Mouse (Mus musculus) intestine, embryonic 16.5 days (tissue): ENCODE data around the gene Mctp1. TPM values are rescaled to one million over a fixed set of nuclear protein-coding genes. Genes with fewer than 3 reads are reported as not detected.
"Not testable (repeated sequence)": the region's sequence is repeated elsewhere in the genome, so short reads cannot be mapped to it uniquely, and the experiment has no call there.

ENCODE experiments used
- ATAC-seq: fragments of 200-750 bp; cut with Nextera tagmentation; 2 replicates; pipeline ENCODE4 v1.8.0; 2017; ENCODE audit warnings: moderate TSS enrichment, moderate library complexity
- H3K27ac ChIP-seq: fragments of 300-500 bp; sonication (generic); 2 replicates; pipeline ENCODE4 v1.5.1; 2014; ENCODE audit warnings: mild to moderate bottlenecking, low read length
- H3K27me3 ChIP-seq: fragments of 300-500 bp; sonication (generic); replicated peaks from 2 replicates; pipeline ENCODE4 v1.6.1; 2014; ENCODE audit warnings: low read length, control low read depth, mixed read lengths; ENCODE audit not compliant: control insufficient read depth, insufficient read depth
- H3K36me3 ChIP-seq: fragments of 300-500 bp; sonication (generic); 2 replicates; pipeline ENCODE4 v1.6.1; 2014; ENCODE audit warnings: low read length, control low read depth; ENCODE audit not compliant: control insufficient read depth, insufficient read depth
- H3K4me1 ChIP-seq: fragments of 300-500 bp; sonication (generic); 2 replicates; pipeline ENCODE4 v1.6.1; 2014; ENCODE audit warnings: low read length, control low read depth, mixed read lengths; ENCODE audit not compliant: control insufficient read depth, insufficient read depth
- H3K4me2 ChIP-seq: fragments of 300-500 bp; sonication (generic); 2 replicates; pipeline ENCODE4 v1.6.1; 2014; ENCODE audit warnings: low read depth, low read length, control low read depth
- H3K4me3 ChIP-seq: fragments of 300-500 bp; sonication (generic); 2 replicates; pipeline ENCODE4 v1.5.1; 2014; ENCODE audit warnings: mild to moderate bottlenecking, low read length
- H3K9ac ChIP-seq: fragments of 300-500 bp; sonication (generic); 2 replicates; pipeline ENCODE4 v1.6.1; 2014; ENCODE audit warnings: low read depth, low read length
- H3K9me3 ChIP-seq: fragments of 300-500 bp; sonication (generic); 2 replicates; pipeline ENCODE4 v1.6.1; 2016; ENCODE audit warnings: low read length, control low read depth; ENCODE audit not compliant: control insufficient read depth
- WGBS: fragments of 180-500 bp; shearing (Covaris S2); extraction: QIAGEN DNeasy Blood & Tissue Kit; methylation state at CpG from one replicate; pipeline ENCODE4 v1.1.7; 2014; 5-methylcytosine and 5-hydroxymethylcytosine counted together
- polyA plus RNA-seq: library from polyadenylated mRNA; unstranded; fragments of >200 nt; fragmentation: Nextera tagmentation; extraction: Ambion mirVana; gene quantifications from 2 replicates; pipeline ENCODE4 v1.2.1, GENCODE M21; 2015

The Mctp1 gene
- polyA plus RNA-seq, 1 experiment from 2014 or later, result 0.33 TPM

DNA sequence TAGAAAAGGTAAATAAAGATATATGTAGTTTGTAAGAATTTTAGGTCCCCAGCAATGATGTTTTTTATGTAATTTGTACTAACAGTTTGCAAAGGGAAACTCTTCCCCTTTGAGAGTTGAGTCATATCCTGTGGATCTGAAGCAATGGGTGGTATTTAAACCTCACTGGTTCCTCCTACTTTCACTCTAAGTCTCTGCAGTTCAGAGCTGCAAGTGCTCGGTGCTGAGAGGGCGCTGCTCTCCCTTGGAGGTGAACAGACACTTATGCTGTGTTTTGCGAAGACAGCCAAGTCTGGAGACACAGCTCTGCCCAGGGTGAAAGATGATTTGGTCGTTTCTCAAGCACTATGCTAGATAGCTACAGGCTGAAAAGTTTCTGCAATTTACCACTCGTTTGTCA is 195.1 kb downstream of the Mctp1 start:
- no peaks in the 10 kb centered on the region for H3K9me3 ChIP-seq
- 42% methylated on average over 5 of the region's 5 CpGs for WGBS
- no peaks in the 10 kb centered on the region for H3K36me3 ChIP-seq
- H3K9ac ChIP-seq, result no peak overlapping the region
- no peaks in the 10 kb centered on the region for H3K4me1 ChIP-seq
- H3K4me2 ChIP-seq, result no peak overlapping the region
- ATAC-seq, result no peak
- H3K4me3 ChIP-seq, result no peak overlapping the region
- no peaks in the 10 kb centered on the region for H3K27me3 ChIP-seq
- no peak overlapping the region for H3K27ac ChIP-seq

DNA sequence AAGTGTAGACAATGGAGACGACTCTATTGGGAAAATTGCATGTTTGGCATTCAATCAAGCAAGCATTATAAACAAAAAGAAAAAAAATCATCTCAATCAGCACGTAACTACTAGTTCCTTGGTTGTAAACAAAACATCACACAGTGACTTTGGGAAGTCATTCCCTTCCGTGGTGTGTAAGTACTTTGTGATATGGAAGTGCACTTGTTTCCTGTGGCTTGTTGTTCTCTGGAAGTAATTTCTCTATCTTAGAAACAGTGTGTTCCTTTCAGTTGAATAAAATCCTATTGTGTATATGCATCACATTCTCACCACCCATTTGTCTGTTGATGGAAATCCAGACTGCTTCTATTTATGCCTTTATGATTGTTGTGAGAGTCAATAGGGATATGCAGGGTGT is 201.1 kb downstream of the Mctp1 start:
- Histone ChIP-seq H3K9me3 (no peaks in the 10 kb centered on the region), H3K9ac (no peak overlapping the region), H3K27me3 (no peaks in the 10 kb centered on the region), H3K4me3 (no peak overlapping the region), H3K36me3 (no peaks in the 10 kb centered on the region), H3K27ac (no peak overlapping the region), H3K4me2 (no peak overlapping the region), H3K4me1 (no peaks in the 10 kb centered on the region)
- 61% methylated on average over 3 of the region's 3 CpGs for WGBS
- ATAC-seq, result no peak

DNA sequence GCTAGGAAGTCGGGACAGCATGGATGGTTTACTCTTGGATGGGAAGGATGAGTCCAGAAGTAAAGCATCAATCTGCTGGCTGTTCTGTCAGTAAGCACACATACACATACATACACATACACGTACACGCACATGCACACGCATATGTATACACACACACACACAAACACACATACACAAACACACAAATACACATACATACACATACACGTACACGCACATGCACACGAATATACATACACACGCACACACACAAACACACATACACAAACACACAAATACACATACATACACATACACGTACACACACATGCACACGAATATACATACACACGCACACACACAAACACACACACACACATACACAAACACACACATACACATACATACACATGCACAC is 206.4 kb downstream of the Mctp1 start:
- not testable (repeated sequence) for H3K36me3 ChIP-seq, H3K4me3 ChIP-seq, H3K9me3 ChIP-seq, H3K4me2 ChIP-seq, H3K27me3 ChIP-seq, H3K27ac ChIP-seq, H3K9ac ChIP-seq, H3K4me1 ChIP-seq
- 87% methylated on average over 11 of the region's 11 CpGs for WGBS
- ATAC-seq, result 0 out of 2 replicates have a peak, but pooled peaks have one; percentile 33

DNA sequence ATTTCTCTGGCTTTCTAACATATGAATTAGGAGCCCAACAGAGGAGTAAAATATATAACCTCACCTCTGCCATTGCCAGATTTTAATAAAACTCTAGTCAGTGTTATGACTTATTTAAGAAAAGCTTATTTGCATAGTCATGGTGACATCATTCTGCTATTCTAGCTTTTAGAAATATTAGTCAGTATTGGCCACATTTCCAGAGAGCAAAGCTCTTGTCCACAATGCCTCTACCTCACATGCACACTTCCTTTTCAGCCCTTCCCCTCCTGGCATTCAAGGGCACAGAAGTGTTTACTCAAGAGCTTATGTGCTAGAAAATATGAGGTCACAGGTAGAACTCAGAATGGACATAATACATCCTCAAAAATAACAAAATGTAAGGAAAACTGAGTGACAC is 206.9 kb downstream of the Mctp1 start:
- no peak overlapping the region for H3K4me3 ChIP-seq
- no peaks in the 10 kb centered on the region for H3K27me3 ChIP-seq
- H3K4me1 ChIP-seq, result no peaks in the 10 kb centered on the region
- no peak overlapping the region for H3K27ac ChIP-seq
- no peaks in the 10 kb centered on the region for H3K36me3 ChIP-seq
- H3K9me3 ChIP-seq, result no peaks in the 10 kb centered on the region
- no peak overlapping the region for H3K9ac ChIP-seq
- ATAC-seq, result no peak
- no peak overlapping the region for H3K4me2 ChIP-seq

DNA sequence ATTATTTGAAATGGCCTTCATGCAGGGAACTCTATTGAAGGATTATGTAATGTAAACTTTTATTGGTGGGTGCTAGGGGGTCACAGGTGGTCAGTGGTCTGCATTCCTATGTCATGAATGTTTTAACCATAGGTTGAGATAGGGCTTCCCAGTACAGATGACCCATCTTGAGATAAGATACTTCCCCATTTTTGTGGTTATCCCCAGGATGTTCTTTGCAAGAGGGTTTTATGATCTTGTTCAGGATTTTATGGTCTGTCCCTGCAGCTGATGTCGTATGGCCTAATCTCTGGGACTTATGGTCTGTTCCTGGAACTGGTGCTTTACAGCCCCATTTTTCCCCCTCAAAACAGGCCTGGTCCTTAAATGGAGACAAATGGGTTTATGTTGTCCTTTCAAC is 207.4 kb downstream of the Mctp1 start:
- Histone ChIP-seq H3K9me3 (no peaks in the 10 kb centered on the region), H3K9ac (no peak overlapping the region), H3K27ac (no peak overlapping the region), H3K4me2 (no peak overlapping the region), H3K27me3 (no peaks in the 10 kb centered on the region), H3K4me1 (no peaks in the 10 kb centered on the region), H3K4me3 (no peak overlapping the region), H3K36me3 (no peaks in the 10 kb centered on the region)
- no peak for ATAC-seq
- WGBS, result 40% methylated on average over 1 of the region's 1 CpGs

DNA sequence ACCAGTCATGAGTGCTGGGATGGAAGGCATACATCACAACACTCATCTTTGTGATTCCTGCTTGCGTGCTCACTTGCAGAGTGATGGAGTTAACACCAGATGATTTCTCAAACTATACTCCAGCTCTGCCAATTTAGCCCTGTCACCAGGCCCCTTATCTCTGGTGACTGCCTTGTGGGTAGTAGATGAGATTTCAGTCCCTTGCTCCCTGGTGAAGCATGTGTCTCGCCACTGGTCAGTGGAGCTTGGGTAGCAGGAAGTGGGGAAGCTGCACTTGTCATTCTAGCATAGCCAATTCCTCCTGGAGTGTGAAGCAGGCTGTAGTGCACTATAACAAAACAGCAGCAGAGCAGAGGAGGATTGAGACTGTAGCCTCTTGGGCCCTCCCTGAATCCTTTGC is 208.6 kb downstream of the Mctp1 start:
- Histone ChIP-seq H3K4me2 (no peak overlapping the region), H3K27me3 (no peaks in the 10 kb centered on the region), H3K9ac (no peak overlapping the region), H3K9me3 (no peaks in the 10 kb centered on the region), H3K36me3 (no peaks in the 10 kb centered on the region), H3K4me3 (no peak overlapping the region), H3K27ac (no peak overlapping the region), H3K4me1 (no peaks in the 10 kb centered on the region)
- ATAC-seq, result no peak
- WGBS, result 79% methylated on average over 2 of the region's 2 CpGs

DNA sequence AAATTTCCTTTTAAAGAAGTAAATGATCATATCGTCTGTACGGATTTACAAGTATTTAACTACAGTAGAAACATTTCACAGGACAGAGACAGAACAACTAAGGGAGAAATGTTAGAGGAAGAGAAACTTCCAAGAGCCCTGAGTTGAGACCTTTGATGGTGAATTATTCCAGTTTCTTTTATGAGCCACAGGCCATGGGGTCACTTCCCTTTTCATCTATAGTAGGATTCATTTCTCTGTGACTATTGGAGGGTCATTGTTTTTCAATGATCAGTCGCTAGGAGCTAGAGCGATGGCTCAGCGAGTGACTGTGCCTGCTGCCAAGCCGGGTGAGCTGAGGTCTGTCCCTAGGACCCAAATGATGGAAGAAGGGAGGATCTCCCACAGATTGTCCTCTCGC is 212.7 kb downstream of the Mctp1 start:
- H3K4me3 ChIP-seq, result no peak overlapping the region
- 77% methylated on average over 7 of the region's 7 CpGs for WGBS
- ATAC-seq, result no peak

DNA sequence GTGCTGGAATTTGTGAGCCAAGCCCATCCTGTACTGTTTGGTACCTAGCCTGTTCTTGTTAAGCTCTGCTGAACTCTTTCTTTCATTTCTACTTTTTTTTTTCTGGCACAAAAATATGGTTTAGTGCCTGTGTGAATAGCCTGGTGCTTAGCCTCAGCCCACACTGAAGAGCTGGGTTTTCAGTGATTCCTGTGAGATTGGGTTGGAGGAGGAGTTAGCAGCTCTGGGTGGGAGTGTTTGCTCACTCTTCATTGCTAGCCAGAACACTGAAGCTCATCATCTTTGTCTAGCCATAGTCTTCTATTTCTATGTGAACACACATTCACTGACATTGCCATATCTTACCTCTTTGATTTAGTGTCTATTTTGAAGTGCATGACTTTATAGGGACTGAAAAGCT is 225.1 kb downstream of the Mctp1 start:
- no peak overlapping the region for H3K4me2 ChIP-seq

More for the DNA sequence above, 212.7 kb downstream of the Mctp1 start:
- Histone ChIP-seq H3K4me2 (no peak overlapping the region), H3K4me1 (no peaks in the 10 kb centered on the region), H3K36me3 (no peaks in the 10 kb centered on the region), H3K27ac (no peak overlapping the region), H3K27me3 (no peaks in the 10 kb centered on the region), H3K9me3 (no peaks in the 10 kb centered on the region), H3K9ac (no peak overlapping the region)

DNA sequence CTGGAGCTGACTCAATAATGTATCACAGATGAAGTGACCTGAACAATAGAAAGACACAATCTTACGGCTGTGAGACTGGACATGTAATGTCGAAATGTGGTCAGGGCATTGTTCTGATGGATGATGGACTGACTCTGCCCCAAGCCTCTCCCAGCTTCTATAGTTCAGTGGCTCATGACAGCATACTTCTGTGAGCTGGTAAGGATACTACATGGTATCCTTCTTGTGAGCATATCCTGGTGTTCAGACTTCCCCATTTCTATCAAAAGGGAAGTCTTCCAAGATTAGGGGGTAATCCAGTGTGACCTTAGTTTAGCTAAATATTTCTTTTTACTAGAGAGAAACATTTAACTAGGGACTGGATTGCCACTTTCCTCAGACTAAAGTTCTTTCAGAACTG is 227.2 kb downstream of the Mctp1 start:
- no peaks in the 10 kb centered on the region for H3K36me3 ChIP-seq
- 77% methylated on average over 2 of the region's 2 CpGs for WGBS
- no peak overlapping the region for H3K9ac ChIP-seq
- H3K27ac ChIP-seq, result no peak overlapping the region
- no peak overlapping the region for H3K4me2 ChIP-seq
- no peaks in the 10 kb centered on the region for H3K4me1 ChIP-seq
- no peaks in the 10 kb centered on the region for H3K27me3 ChIP-seq
- H3K9me3 ChIP-seq, result no peaks in the 10 kb centered on the region
- H3K4me3 ChIP-seq, result no peak overlapping the region
- ATAC-seq, result no peak

More for the DNA sequence above, 225.1 kb downstream of the Mctp1 start:
- Histone ChIP-seq H3K27ac (no peak overlapping the region), H3K36me3 (no peaks in the 10 kb centered on the region), H3K4me3 (no peak overlapping the region), H3K27me3 (no peaks in the 10 kb centered on the region), H3K4me1 (no peaks in the 10 kb centered on the region), H3K9me3 (no peaks in the 10 kb centered on the region), H3K9ac (no peak overlapping the region)
- no peak for ATAC-seq

DNA sequence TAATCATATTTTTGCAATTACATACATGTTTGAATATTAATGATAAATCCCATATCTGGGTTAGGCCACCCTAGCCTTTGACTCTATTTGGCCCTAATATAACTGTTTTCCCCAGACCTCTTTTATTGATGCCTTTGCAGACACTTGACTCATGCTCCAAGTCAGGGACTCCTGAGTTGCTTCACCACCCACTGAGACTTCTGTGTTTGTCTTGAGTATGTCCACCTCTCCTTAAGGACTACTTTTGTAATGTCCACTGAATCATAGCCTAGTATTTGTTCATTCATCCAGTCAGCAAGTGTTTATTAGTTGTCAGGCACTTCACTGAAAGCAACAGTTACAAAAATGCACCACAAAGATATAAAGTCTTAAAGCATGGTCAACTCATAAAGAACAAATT is 235.8 kb downstream of the Mctp1 start:
- H3K4me1 ChIP-seq, result no peaks in the 10 kb centered on the region
- no peak overlapping the region for H3K4me2 ChIP-seq
- H3K36me3 ChIP-seq, result no peaks in the 10 kb centered on the region
- H3K9me3 ChIP-seq, result no peaks in the 10 kb centered on the region
- no peaks in the 10 kb centered on the region for H3K27me3 ChIP-seq
- H3K27ac ChIP-seq, result no peak overlapping the region
- no peak overlapping the region for H3K4me3 ChIP-seq
- ATAC-seq, result no peak
- no peak overlapping the region for H3K9ac ChIP-seq
